Mouse (Mus musculus): ENCODE results near the gene Oas1a. TPM values are rescaled to one million over a fixed set of nuclear protein-coding genes. Genes with fewer than 3 reads are reported as not detected.

Oas1a gene
- polyA plus RNA-seq, 2 experiments: 1.3 to 1.5 TPM

DNA sequence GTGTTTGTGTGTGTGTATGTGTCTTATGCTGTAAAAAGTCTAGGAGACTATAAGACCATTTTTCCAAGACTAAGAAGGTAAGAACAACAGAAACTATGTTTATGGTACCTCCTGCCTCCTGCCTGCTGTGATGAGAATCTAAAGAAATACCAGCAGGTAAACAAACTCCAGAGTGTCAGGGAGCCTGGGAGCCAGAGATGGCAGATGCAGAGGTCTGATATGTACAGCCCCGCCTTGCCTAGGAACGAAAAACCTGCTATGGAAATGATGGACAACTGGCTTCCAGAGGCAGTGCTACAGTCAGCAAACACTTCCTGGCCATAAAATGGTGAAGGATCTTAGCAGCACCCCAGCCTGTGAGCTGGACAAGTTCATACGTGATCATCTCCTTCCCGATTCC, 60.3 kb downstream of the Oas1a start, which contains the start of gene Oas1f:
Gene Oas1f (plus strand): TSS at position 301 of the 400 bp plus-strand sequence.
- Histone ChIP-seq H3K9me3 (ENCODE audit: control insufficient read depth, low read length) (no peaks in the 10 kb centered on the region), H3K27ac (replicated peaks; ENCODE audit: low read depth, low read length) (no peak within 1 kb of the TSS)
- no peak for ATAC-seq (ENCODE audit: low FRiP score, low read depth)

More for the DNA sequence above, 60.3 kb downstream of the Oas1a start, which contains the start of gene Oas1f:
- Histone ChIP-seq H3K4me1 (ENCODE audit: control insufficient read depth, insufficient read depth, low read length) (no peaks in the 10 kb centered on the region), H3K36me3 (ENCODE audit: control insufficient read depth, insufficient read depth, low read length) (no peaks in the 10 kb centered on the region), H3K9ac (ENCODE audit: low read depth, low read length, severe bottlenecking) (no peak within 1 kb of the TSS), H3K4me3 (replicated peaks; ENCODE audit: low read length) (no peak within 1 kb of the TSS), H3K4me2 (replicated peaks; ENCODE audit: low read depth, low read length, severe bottlenecking) (no peak within 1 kb of the TSS), H3K27me3 (ENCODE audit: control insufficient read depth, insufficient read depth, low read length) (no peaks in the 10 kb centered on the region)
- no peak for TF ChIP-seq POLR2A (IDR thresholded peaks at IDR 0.05; ENCODE audit: borderline replicate concordance, extremely low read depth, insufficient read depth, insufficient read length)
- no peak for DNase-seq (ENCODE audit: low spot score)
- WGBS: 68% methylated on average over 4 of the region's 4 CpGs

Small RNA genes lying within 50 kb of the gene (microRNA-seq; reads per million reads assigned to microRNA genes)
- gene Gm22907: not detected

Other genes starting within 250 kb of the Oas1a start
- 11.1 and 14.7 TPM in 2 replicates for gene Dtx1, start 195.6 kb downstream of the Oas1a start, polyA plus RNA-seq (2012; rRNA removed)
- gene Dtx1, start 195.6 kb downstream of the Oas1a start, polyA plus RNA-seq (2014; fragmentation: Nextera tagmentation; extraction: Ambion mirVana): 3.9 and 5.5 TPM in 2 replicates
- 1.1 and 1.5 TPM in 2 replicates for gene Oas2, start 157.7 kb downstream of the Oas1a start, polyA plus RNA-seq (2012; rRNA removed)
- 0.23 and 0.75 TPM in 2 replicates for gene Oas2, start 157.7 kb downstream of the Oas1a start, polyA plus RNA-seq (2014; fragmentation: Nextera tagmentation; extraction: Ambion mirVana)
- 0.11 and 0.22 TPM in 2 replicates for gene Oas3, start 129.9 kb downstream of the Oas1a start, polyA plus RNA-seq (2012; rRNA removed)
- gene Oas3, start 129.9 kb downstream of the Oas1a start, polyA plus RNA-seq (2014; fragmentation: Nextera tagmentation; extraction: Ambion mirVana): 0.22 TPM in 1 of 2 replicates, not detected in the other
- not detected in 2 replicates for gene Oas1e, start 112.0 kb downstream of the Oas1a start, polyA plus RNA-seq (2012; rRNA removed)
- not detected in 2 replicates for gene Oas1e, start 112.0 kb downstream of the Oas1a start, polyA plus RNA-seq (2014; fragmentation: Nextera tagmentation; extraction: Ambion mirVana)
- gene Oas1c, start 95.0 kb downstream of the Oas1a start, polyA plus RNA-seq (2012; rRNA removed): 0.58 and 0.85 TPM in 2 replicates
- 0.10 and 0.19 TPM in 2 replicates for gene Oas1c, start 95.0 kb downstream of the Oas1a start, polyA plus RNA-seq (2014; fragmentation: Nextera tagmentation; extraction: Ambion mirVana)
- not detected in 2 replicates for gene Oas1f, start 60.2 kb downstream of the Oas1a start, polyA plus RNA-seq (2012; rRNA removed)
- gene Oas1f, start 60.2 kb downstream of the Oas1a start, polyA plus RNA-seq (2014; fragmentation: Nextera tagmentation; extraction: Ambion mirVana): not detected in 2 replicates
- not detected in 2 replicates for gene Oas1h, start 46.1 kb downstream of the Oas1a start, polyA plus RNA-seq (2012; rRNA removed)
- not detected in 2 replicates for gene Oas1h, start 46.1 kb downstream of the Oas1a start, polyA plus RNA-seq (2014; fragmentation: Nextera tagmentation; extraction: Ambion mirVana)
- 0.58 and 0.72 TPM in 2 replicates for gene Oas1g, start 19.9 kb downstream of the Oas1a start, polyA plus RNA-seq (2012; rRNA removed)
- gene Oas1g, start 19.9 kb downstream of the Oas1a start, polyA plus RNA-seq (2014; fragmentation: Nextera tagmentation; extraction: Ambion mirVana): 0.19 TPM in 1 of 2 replicates, not detected in the other
- gene Oas1d, start 7.0 kb upstream of the Oas1a start, polyA plus RNA-seq (2012; rRNA removed): not detected in 2 replicates
- not detected in 2 replicates for gene Oas1d, start 7.0 kb upstream of the Oas1a start, polyA plus RNA-seq (2014; fragmentation: Nextera tagmentation; extraction: Ambion mirVana)
- 0.10 and 0.17 TPM in 2 replicates for gene Rph3a, start 102.6 kb upstream of the Oas1a start, polyA plus RNA-seq (2012; rRNA removed)
- gene Rph3a, start 102.6 kb upstream of the Oas1a start, polyA plus RNA-seq (2014; fragmentation: Nextera tagmentation; extraction: Ambion mirVana): not detected in 2 replicates